Mouse (Mus musculus) c-Kit-positive CD71-positive TER-119-positive erythroid progenitor cells, embryonic 14.5 days (primary cell): ENCODE data around the gene Becn1.
A peak's percentile ranks its signal among the peaks of the same experiment; 100 is the strongest.

Experiments
- DNase-seq: peaks from one replicate; pipeline ENCODE4 v3.0.0-alpha.2; 2013; ENCODE audit warnings: low spot score

Becn1 gene

GRCm38 (mm10) chr11:101315082-101315650 is 13.1 kb upstream of the Becn1 start:
- no peak for DNase-seq

GRCm38 (mm10) chr11:101314567-101314966 is 12.5 kb upstream of the Becn1 start:
- DNase-seq = no peak

- DNase-seq = no peak
These were observed 10.1 kb upstream of the Becn1 start for GRCm38 (mm10) chr11:101312150-101312549.

- no peak for DNase-seq
These were observed 9.0 kb upstream of the Becn1 start for GRCm38 (mm10) chr11:101311083-101311482.

GRCm38 (mm10) chr11:101307744-101308143 is 5.7 kb upstream of the Becn1 start:
- DNase-seq = no peak

GRCm38 (mm10) chr11:101301299-101302003 is 635 bp downstream of the Becn1 start:
- DNase-seq = no peak

GRCm38 (mm10) chr11:101300881-101301280 is 1.2 kb downstream of the Becn1 start:
- DNase-seq = peak; percentile 46

GRCm38 (mm10) chr11:101295191-101295590 is 6.9 kb downstream of the Becn1 start:
- DNase-seq = no peak

- DNase-seq = no peak
These were observed 10.9 kb downstream of the Becn1 start for GRCm38 (mm10) chr11:101291231-101291630.

- DNase-seq = no peak
These were observed 14.8 kb downstream of the Becn1 start for GRCm38 (mm10) chr11:101287306-101287705.

GRCm38 (mm10) chr11:101283805-101284204 is 18.3 kb downstream of the Becn1 start:
- no peak for DNase-seq

GRCm38 (mm10) chr11:101282896-101283295 is 19.2 kb downstream of the Becn1 start:
- no peak for DNase-seq

GRCm38 (mm10) chr11:101280837-101281236 is 21.2 kb downstream of the Becn1 start:
- no peak for DNase-seq

- no peak for DNase-seq
These were observed 22.9 kb downstream of the Becn1 start for GRCm38 (mm10) chr11:101279193-101279569.

- DNase-seq = peak; percentile 79
These were observed 23.6 kb downstream of the Becn1 start, which contains the start of the genes Cntd1 and Coa3 for GRCm38 (mm10) chr11:101278223-101279192. Gene Cntd1 (plus strand): TSS chr11:101279012. Gene Coa3 (minus strand): TSS chr11:101279114.

GRCm38 (mm10) chr11:101277381-101278222 is 24.5 kb downstream of the Becn1 start:
- no peak for DNase-seq

GRCm38 (mm10) chr11:101276319-101277070 is 25.6 kb downstream of the Becn1 start:
- no peak for DNase-seq

GRCm38 (mm10) chr11:101275309-101275708 is 26.8 kb downstream of the Becn1 start:
- DNase-seq = no peak

GRCm38 (mm10) chr11:101272446-101272845 is 29.6 kb downstream of the Becn1 start:
- DNase-seq = no peak

- DNase-seq = no peak
These were observed 32.4 kb downstream of the Becn1 start for GRCm38 (mm10) chr11:101269577-101270116.

- DNase-seq = no peak
These were observed 36.2 kb downstream of the Becn1 start for GRCm38 (mm10) chr11:101265906-101266305.
